Mouse (Mus musculus) megakaryocyte, embryonic 14.5 days (primary cell): ENCODE results near the gene Pola2.

Experiments used
- FLI1 ChIP-seq: IDR thresholded peaks from 2 replicates; pipeline ENCODE4 v1.6.1; 2012; ENCODE audit warnings: low read length, inconsistent platforms, mixed read lengths
- GATA1 ChIP-seq: IDR thresholded peaks from 3 replicates; pipeline ENCODE4 v1.6.1; 2012; ENCODE audit warnings: mixed read lengths, low read length, inconsistent platforms, borderline replicate concordance

GRCm38 (mm10) chr19:5910221-5910620 lies 53.8 kb downstream of the Pola2 start:
- TF ChIP-seq FLI1 (no peak), GATA1 (no peak)
